Mouse (Mus musculus): Measurements from ENCODE around the gene Gm21974. TPM values are rescaled to one million over a fixed set of nuclear protein-coding genes. Genes with fewer than 3 reads are reported as not detected.

Gm21974 gene
- total and polyA plus RNA-seq, 3 experiments, result not detected

GRCm38 (mm10) chr7:127912190-127912871 lies 17.1 kb upstream of the Gm21974 start, which contains the start of gene Kat8:
TSS of gene Kat8 (plus strand) at chr7:127912516.
- 1% methylated on average over 40 of the region's 40 CpGs for WGBS
- H3K4me1 ChIP-seq (ENCODE audit: control insufficient read depth, insufficient read depth, low read length), result no peaks in the 10 kb centered on the region
- intact Hi-C loops (cut with DNase I), result loop anchor here (2.0 kb wide), 1 partner anchor 36 kb away; the partner anchor contains the start of genes Zfp646 and Zfp668

GRCm38 (mm10) chr7:127908656-127909055 lies 13.4 kb upstream of the Gm21974 start:
- no peak overlapping the region for H3K9ac ChIP-seq (ENCODE audit: low read depth, low read length)
- DNase-seq, result no peak
- intact Hi-C loops (cut with DNase I), result no loop called here
- no peak overlapping the region for H3K4me3 ChIP-seq
- H3K27me3 ChIP-seq (ENCODE audit: control insufficient read depth, insufficient read depth, low read length), result no peaks in the 10 kb centered on the region
- WGBS, result 79% methylated on average over 4 of the region's 4 CpGs
- H3K4me1 ChIP-seq (ENCODE audit: control insufficient read depth, insufficient read depth, low read length), result peaks cover 1% of the 10 kb centered on the region
- TF ChIP-seq EP300 (IDR thresholded peaks at IDR 0.05; ENCODE audit: insufficient read depth, low read depth, low read length) (no peak), POLR2A (IDR thresholded peaks at IDR 0.05; ENCODE audit: insufficient read depth, low read depth, low read length) (no peak), CTCF (IDR thresholded peaks at IDR 0.05) (no peak)
- H3K27ac ChIP-seq, result no peak overlapping the region
- no peaks in the 10 kb centered on the region for H3K79me2 ChIP-seq (replicated peaks; ENCODE audit: control insufficient read depth, insufficient read depth, low read length)
- no peaks in the 10 kb centered on the region for H3K36me3 ChIP-seq (ENCODE audit: control insufficient read depth, insufficient read depth, low read length)

More at GRCm38 (mm10) chr7:127912190-127912871, 17.1 kb upstream of the Gm21974 start, which contains the start of gene Kat8:
- peak within 1 kb of the TSS; percentile 92 for H3K27ac ChIP-seq
- TF ChIP-seq EP300 (IDR thresholded peaks at IDR 0.05; ENCODE audit: insufficient read depth, low read depth, low read length) (peak; percentile 92), CTCF (IDR thresholded peaks at IDR 0.05) (no peak), POLR2A (IDR thresholded peaks at IDR 0.05; ENCODE audit: insufficient read depth, low read depth, low read length) (peak; percentile 97)
- DNase-seq, result peak; percentile 87 to 88
- H3K36me3 ChIP-seq (ENCODE audit: control insufficient read depth, insufficient read depth, low read length), result no peaks in the 10 kb centered on the region
- no peaks in the 10 kb centered on the region for H3K79me2 ChIP-seq (replicated peaks; ENCODE audit: control insufficient read depth, insufficient read depth, low read length)
- no peaks in the 10 kb centered on the region for H3K27me3 ChIP-seq (ENCODE audit: control insufficient read depth, insufficient read depth, low read length)
- H3K9ac ChIP-seq (ENCODE audit: low read depth, low read length), result peak within 1 kb of the TSS; percentile 60
- peak within 1 kb of the TSS; percentile 90 for H3K4me3 ChIP-seq

- Histone ChIP-seq H3K79me2 (replicated peaks; ENCODE audit: control insufficient read depth, insufficient read depth, low read length) (no peaks in the 10 kb centered on the region), H3K27me3 (ENCODE audit: control insufficient read depth, insufficient read depth, low read length) (no peaks in the 10 kb centered on the region), H3K36me3 (ENCODE audit: control insufficient read depth, insufficient read depth, low read length) (no peaks in the 10 kb centered on the region), H3K9ac (ENCODE audit: low read depth, low read length) (no peak overlapping the region), H3K4me1 (ENCODE audit: control insufficient read depth, insufficient read depth, low read length) (peaks cover 1% of the 10 kb centered on the region), H3K27ac (no peak overlapping the region), H3K4me3 (no peak overlapping the region)
- WGBS, result 96% methylated on average over 12 of the region's 12 CpGs
- intact Hi-C loops (cut with DNase I), result no loop called here
- TF ChIP-seq CTCF (IDR thresholded peaks at IDR 0.05), result no peak
- no peak for TF ChIP-seq EP300 (IDR thresholded peaks at IDR 0.05; ENCODE audit: insufficient read depth, low read depth, low read length)
- TF ChIP-seq POLR2A (IDR thresholded peaks at IDR 0.05; ENCODE audit: insufficient read depth, low read depth, low read length), result no peak
- DNase-seq, result no peak
These were observed 12.7 kb upstream of the Gm21974 start for GRCm38 (mm10) chr7:127907939-127908338.

- H3K79me2 ChIP-seq (replicated peaks; ENCODE audit: control insufficient read depth, insufficient read depth, low read length), result no peaks in the 10 kb centered on the region
- H3K4me3 ChIP-seq, result peak within 1 kb of the TSS; percentile 90
- no peaks in the 10 kb centered on the region for H3K36me3 ChIP-seq (ENCODE audit: control insufficient read depth, insufficient read depth, low read length)
- H3K27me3 ChIP-seq (ENCODE audit: control insufficient read depth, insufficient read depth, low read length), result no peaks in the 10 kb centered on the region
- peak; percentile 80 to 83 for DNase-seq
- H3K4me1 ChIP-seq (ENCODE audit: control insufficient read depth, insufficient read depth, low read length), result peaks cover 1% of the 10 kb centered on the region
- 6% methylated on average over 38 of the region's 38 CpGs for WGBS
- peak within 1 kb of the TSS; percentile 85 for H3K9ac ChIP-seq (ENCODE audit: low read depth, low read length)
- peak within 1 kb of the TSS; percentile 94 for H3K27ac ChIP-seq
- TF ChIP-seq EP300 (IDR thresholded peaks at IDR 0.05; ENCODE audit: insufficient read depth, low read depth, low read length), result no peak
- peak; percentile 89 for TF ChIP-seq POLR2A (IDR thresholded peaks at IDR 0.05; ENCODE audit: insufficient read depth, low read depth, low read length)
- TF ChIP-seq CTCF (IDR thresholded peaks at IDR 0.05), result 0 out of 2 replicates have a peak, but pooled peaks have one; percentile 9
- intact Hi-C loops (cut with DNase I), result no loop called here
These were observed 8.9 kb upstream of the Gm21974 start, which contains the start of gene Bckdk for GRCm38 (mm10) chr7:127903971-127904796. TSS of gene Bckdk (plus strand) at chr7:127904082.

GRCm38 (mm10) chr7:127901772-127902171 lies 6.5 kb upstream of the Gm21974 start:
- Histone ChIP-seq H3K4me3 (no peak overlapping the region), H3K27ac (no peak overlapping the region), H3K4me1 (ENCODE audit: control insufficient read depth, insufficient read depth, low read length) (peaks cover 1% of the 10 kb centered on the region), H3K79me2 (replicated peaks; ENCODE audit: control insufficient read depth, insufficient read depth, low read length) (no peaks in the 10 kb centered on the region), H3K9ac (ENCODE audit: low read depth, low read length) (no peak overlapping the region), H3K36me3 (ENCODE audit: control insufficient read depth, insufficient read depth, low read length) (no peaks in the 10 kb centered on the region), H3K27me3 (ENCODE audit: control insufficient read depth, insufficient read depth, low read length) (no peaks in the 10 kb centered on the region)
- TF ChIP-seq POLR2A (IDR thresholded peaks at IDR 0.05; ENCODE audit: insufficient read depth, low read depth, low read length), result no peak
- no peak for TF ChIP-seq EP300 (IDR thresholded peaks at IDR 0.05; ENCODE audit: insufficient read depth, low read depth, low read length)
- TF ChIP-seq CTCF (IDR thresholded peaks at IDR 0.05), result no peak
- WGBS, result 77% methylated on average over 2 of the region's 2 CpGs
- DNase-seq, result no peak
- intact Hi-C loops (cut with DNase I), result no loop called here
